Mouse (Mus musculus): Measurements from ENCODE around the gene Cdh1.

GRCm38 (mm10) chr8:106574283-106574682 is 28.9 kb upstream of the Cdh1 start:
- no peak for TF ChIP-seq POLR2A (IDR thresholded peaks at IDR 0.05; ENCODE audit: insufficient read depth, low read depth, low read length)
- no peak for TF ChIP-seq CTCF (IDR thresholded peaks at IDR 0.05; ENCODE audit: insufficient read depth, low read depth, low read length)
